ENCODE assay signal across 10 mouse cellular contexts in the genomic region with DNA sequence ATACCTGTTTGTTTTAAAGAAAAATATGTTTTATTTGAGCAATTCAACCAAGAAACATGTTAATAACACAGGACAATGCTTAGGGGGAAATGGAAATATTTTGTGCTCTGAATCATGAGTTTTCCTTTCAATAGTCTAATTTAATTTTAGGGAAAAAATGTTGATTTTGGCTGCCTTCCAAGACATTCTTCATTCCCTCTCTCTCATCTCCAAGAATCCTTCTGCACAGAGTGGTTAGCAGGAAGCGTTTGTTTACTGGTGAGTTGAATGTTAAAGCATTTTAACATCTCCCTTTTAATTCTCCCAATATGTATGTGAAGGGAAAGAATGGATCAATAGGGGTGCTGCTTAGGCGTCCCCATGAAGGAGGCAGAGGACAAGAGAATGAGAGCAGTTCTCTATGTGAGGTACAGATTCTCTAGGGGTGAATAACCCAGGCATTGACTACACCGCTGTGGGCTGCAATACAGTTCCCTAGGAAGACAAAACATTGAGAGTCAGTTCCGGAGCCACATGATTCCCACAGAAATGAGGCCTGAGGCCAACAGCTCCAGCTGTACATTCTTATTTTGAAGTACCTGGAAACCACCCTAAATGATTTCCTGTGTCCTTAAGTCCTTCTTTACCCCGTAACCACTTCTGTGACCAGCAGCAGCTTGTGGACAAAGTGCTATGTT.
A peak's percentile ranks its signal among the peaks of the same experiment; 100 is the strongest.
DNase-seq lines count a peak whose midpoint lies in the region; ATAC-seq lines count a peak whose summit lies in the region.
"Had no signal": no experiment of that assay in that cellular context is flagged by ENCODE, and none has a peak within 500 bp of the region (broad histone marks: within the 10 kb centered on the region; RNA-seq: fewer than 3 reads in every experiment).

No protein-coding gene starts in this region.

- no peak overlapping the region for H3K4me3 ChIP-seq in embryonic facial prominence, embryonic 11.5 days (ENCODE audit: low read depth, low read length)
- no peak overlapping the region for H3K4me3 ChIP-seq in embryonic facial prominence, embryonic 10.5 days
- H3K4me3 ChIP-seq in lung, embryonic 15.5 days = no peak overlapping the region
- no peak overlapping the region for H3K4me3 ChIP-seq in neural tube, embryonic 15.5 days (replicated peaks)
- H3K4me3 ChIP-seq: erythroblast, embryonic 14.5 days; megakaryocyte, embryonic 14.5 days had no signal

- no peaks in the 10 kb centered on the region for H3K9me3 ChIP-seq in embryonic facial prominence, embryonic 11.5 days (replicated peaks; ENCODE audit: control insufficient read depth, low read length)
- H3K9me3 ChIP-seq in embryonic facial prominence, embryonic 10.5 days = no peaks in the 10 kb centered on the region
- no peaks in the 10 kb centered on the region for H3K9me3 ChIP-seq in lung, embryonic 15.5 days
- no peaks in the 10 kb centered on the region for H3K9me3 ChIP-seq in neural tube, embryonic 15.5 days (replicated peaks)
- H3K9me3 ChIP-seq: megakaryocyte, embryonic 14.5 days had no signal

- no peaks in the 10 kb centered on the region for H3K4me1 ChIP-seq in embryonic facial prominence, embryonic 11.5 days (ENCODE audit: control insufficient read depth, insufficient read depth, low read length)
- H3K4me1 ChIP-seq in embryonic facial prominence, embryonic 10.5 days = peaks cover 5% of the 10 kb centered on the region; the same call in 1 of the 2 replicates
- 0 out of 2 replicates have a peak, but pooled peaks cover 8% of the 10 kb centered on the region for H3K4me1 ChIP-seq in lung, embryonic 15.5 days
- peaks cover 3% of the 10 kb centered on the region; the same call in 1 of the 2 replicates for H3K4me1 ChIP-seq in neural tube, embryonic 15.5 days
- H3K4me1 ChIP-seq: megakaryocyte, embryonic 14.5 days had no signal

- H3K27ac ChIP-seq in embryonic facial prominence, embryonic 11.5 days (replicated peaks; ENCODE audit: low read depth, low read length) = peak overlapping the region; percentile 52; the same call in 1 of the 2 replicates
- no peak overlapping the region for H3K27ac ChIP-seq in embryonic facial prominence, embryonic 10.5 days (replicated peaks)
- H3K27ac ChIP-seq in lung, embryonic 15.5 days = peak overlapping the region; percentile 42; the same call in 1 of the 2 replicates
- no peak overlapping the region for H3K27ac ChIP-seq in neural tube, embryonic 15.5 days (replicated peaks)

- no peak overlapping the region for H3K9ac ChIP-seq in embryonic facial prominence, embryonic 11.5 days (replicated peaks; ENCODE audit: low read length)
- no peak overlapping the region for H3K9ac ChIP-seq in lung, embryonic 15.5 days
- no peak overlapping the region for H3K9ac ChIP-seq in neural tube, embryonic 15.5 days (replicated peaks)

- H3K27me3 ChIP-seq in embryonic facial prominence, embryonic 11.5 days (ENCODE audit: control insufficient read depth, insufficient read depth, low read length) = no peaks in the 10 kb centered on the region
- no peaks in the 10 kb centered on the region for H3K27me3 ChIP-seq in embryonic facial prominence, embryonic 10.5 days (replicated peaks; ENCODE audit: low read depth, poor library complexity, severe bottlenecking)
- H3K27me3 ChIP-seq in lung, embryonic 15.5 days = no peaks in the 10 kb centered on the region
- no peaks in the 10 kb centered on the region for H3K27me3 ChIP-seq in neural tube, embryonic 15.5 days (replicated peaks)
- H3K27me3 ChIP-seq: megakaryocyte, embryonic 14.5 days had no signal

- no peak overlapping the region for H3K4me2 ChIP-seq in embryonic facial prominence, embryonic 11.5 days (ENCODE audit: low read depth, low read length)
- no peak overlapping the region for H3K4me2 ChIP-seq in lung, embryonic 15.5 days
- H3K4me2 ChIP-seq in neural tube, embryonic 15.5 days = no peak overlapping the region

- 50% methylated on average over 5 of the region's 5 CpGs for WGBS in embryonic facial prominence, embryonic 11.5 days
- WGBS in embryonic facial prominence, embryonic 10.5 days = 59% methylated on average over 5 of the region's 5 CpGs
- 29% methylated on average over 5 of the region's 5 CpGs for WGBS in lung, embryonic 15.5 days
- WGBS in neural tube, embryonic 15.5 days = 46% methylated on average over 5 of the region's 5 CpGs

- intact Hi-C loops in heart, postnatal 10 days (cut with DNase I) = no loop called here

- ATAC-seq in embryonic facial prominence, embryonic 11.5 days (replicated peaks; ENCODE audit: insufficient number of reproducible peaks, low FRiP score, low TSS enrichment, low read depth) = no peak
- peak; percentile 49; the same call in 1 of the 2 replicates for ATAC-seq in lung, embryonic 15.5 days (ENCODE audit: borderline replicate concordance, extremely low read depth, low FRiP score, low TSS enrichment)
- ATAC-seq in neural tube, embryonic 15.5 days (ENCODE audit: low FRiP score) = no peak

- DNase-seq in embryonic facial prominence, embryonic 11.5 days (ENCODE audit: low spot score) = peak; percentile 39
- DNase-seq in embryonic facial prominence, embryonic 10.5 days (ENCODE audit: low spot score) = no peak
- DNase-seq in lung, adult 18-20 months = no peak
- peak; percentile 18 to 26 for DNase-seq in heart, postnatal 10 days
- peak; percentile 2 for DNase-seq in lung, postnatal 36 days
- DNase-seq in layer of hippocampus, adult 9-10 months (ENCODE audit: low spot score) = no peak

- H3K36me3 ChIP-seq in embryonic facial prominence, embryonic 11.5 days (replicated peaks; ENCODE audit: control insufficient read depth, insufficient read depth, low read depth, low read length) = no peaks in the 10 kb centered on the region
- H3K36me3 ChIP-seq in embryonic facial prominence, embryonic 10.5 days (replicated peaks) = no peaks in the 10 kb centered on the region
- no peaks in the 10 kb centered on the region for H3K36me3 ChIP-seq in lung, embryonic 15.5 days
- no peaks in the 10 kb centered on the region for H3K36me3 ChIP-seq in neural tube, embryonic 15.5 days

Comparison
In these comparisons a context has a peak if more than half of its experiments do, and no peak if none do; other contexts are left out.
1. DNase-seq: peak in embryonic facial prominence, embryonic 11.5 days (single experiment), heart, postnatal 10 days (2 of 2) and lung, postnatal 36 days (single experiment); none in embryonic facial prominence, embryonic 10.5 days (single experiment), lung, adult 18-20 months (0 of 2) and layer of hippocampus, adult 9-10 months (single experiment).
2. H3K27ac ChIP-seq: peak in embryonic facial prominence, embryonic 11.5 days (single experiment) and lung, embryonic 15.5 days (single experiment); none in embryonic facial prominence, embryonic 10.5 days (single experiment) and neural tube, embryonic 15.5 days (single experiment).